Mouse (Mus musculus): Measurements from ENCODE around the gene Ift43. TPM values are rescaled to one million over a fixed set of nuclear protein-coding genes. Genes with fewer than 3 reads are reported as not detected.

Gene Ift43
- under 1 TPM in 1 of 2 experiments, not detected in 1; 0.75 TPM for total RNA-seq (2023)

GRCm38 (mm10) chr12:86082481-86083012 lies at the start of gene Ift43:
Gene Ift43 (plus strand): TSS chr12:86082541.

GRCm38 (mm10) chr12:86078553-86079201 lies 3.7 kb upstream of the Ift43 start, which contains the start of gene Tgfb3:
Gene Tgfb3 (minus strand): TSS chr12:86079041.

Other genes starting within 250 kb of the Ift43 start
- under 1 TPM in 1 of 2 experiments, not detected in 1; 0.11 TPM for gene Tgfb3, start 3.5 kb upstream of the Ift43 start, total RNA-seq (2023)
- 10 to 100 TPM; 50.2 to 57.3 TPM for gene Gpatch2l, start 159.3 kb downstream of the Ift43 start, total RNA-seq (2023)